Mouse (Mus musculus) G1E (cell line): ENCODE measurements around the gene Nup210.

Source experiments
- CTCF ChIP-seq: IDR thresholded peaks from 2 replicates; pipeline ENCODE4 v1.5.1; 2012; ENCODE audit warnings: low read depth, low read length, inconsistent platforms, mixed read lengths
- GATA1 ChIP-seq: IDR thresholded peaks from 2 replicates; pipeline ENCODE4 v1.6.1; 2012; ENCODE audit warnings: borderline replicate concordance, low read length, inconsistent platforms, mixed read lengths
- GATA2 ChIP-seq: IDR thresholded peaks from 2 replicates; pipeline ENCODE4 v1.6.1; 2012; ENCODE audit warnings: low read depth, low read length, inconsistent platforms, borderline replicate concordance
- POLR2AphosphoS5 ChIP-seq: IDR thresholded peaks from 2 replicates; pipeline ENCODE4 v1.6.1; 2012; ENCODE audit warnings: low read depth, low read length, inconsistent platforms; ENCODE audit not compliant: insufficient replicate concordance
- TAL1 ChIP-seq: conservative IDR thresholded peaks from 2 replicates; pipeline ENCODE4 v1.6.1; 2012; ENCODE audit warnings: low read depth, low read length, inconsistent platforms, mixed read lengths

GRCm38 (mm10) chr6:91137343-91137956 lies 20.8 kb upstream of the Nup210 start:
- TF ChIP-seq CTCF (no peak), GATA1 (no peak), TAL1 (no peak), POLR2AphosphoS5 (no peak), GATA2 (no peak)
